Mouse (Mus musculus) lung, embryonic 16.5 days (tissue): ENCODE results near the gene Cdadc1. TPM values are rescaled to one million over a fixed set of nuclear protein-coding genes. Genes with fewer than 3 reads are reported as not detected.

Experiments used
- ATAC-seq: fragments of 200-750 bp; cut with Nextera tagmentation; 2 replicates; pipeline ENCODE4 v1.8.0; 2017; ENCODE audit warnings: low read depth, mild to moderate bottlenecking, moderate library complexity
- H3K27ac ChIP-seq: fragments of 300-500 bp; sonication (generic); 2 replicates; pipeline ENCODE4 v1.5.1; 2014; ENCODE audit warnings: mild to moderate bottlenecking, control low read depth, low read length
- H3K27me3 ChIP-seq: fragments of 300-500 bp; sonication (generic); 2 replicates; pipeline ENCODE4 v1.6.1; 2014; ENCODE audit warnings: low read depth, low read length, mixed read lengths; ENCODE audit not compliant: control insufficient read depth, insufficient read depth
- H3K36me3 ChIP-seq: fragments of 300-500 bp; sonication (generic); 2 replicates; pipeline ENCODE4 v1.6.1; 2014; ENCODE audit warnings: low read length; ENCODE audit not compliant: control insufficient read depth, insufficient read depth
- H3K4me1 ChIP-seq: fragments of 300-500 bp; sonication (generic); replicated peaks from 2 replicates; pipeline ENCODE4 v1.6.1; 2014; ENCODE audit warnings: low read length, mixed read lengths; ENCODE audit not compliant: control insufficient read depth, insufficient read depth
- H3K4me2 ChIP-seq: fragments of 300-500 bp; sonication (generic); 2 replicates; pipeline ENCODE4 v1.6.1; 2014; ENCODE audit warnings: low read depth, low read length, control low read depth
- H3K4me3 ChIP-seq: fragments of 300-500 bp; sonication (generic); 2 replicates; pipeline ENCODE4 v1.5.1; 2014; ENCODE audit warnings: mild to moderate bottlenecking, low read length, control low read depth
- H3K9ac ChIP-seq: fragments of 300-500 bp; sonication (generic); 2 replicates; pipeline ENCODE4 v1.6.1; 2014; ENCODE audit warnings: low read length, control low read depth
- H3K9me3 ChIP-seq: fragments of 300-500 bp; sonication (generic); 2 replicates; pipeline ENCODE4 v1.6.1; 2016; ENCODE audit warnings: low read length; ENCODE audit not compliant: control insufficient read depth
- WGBS: fragments of 180-500 bp; shearing (Covaris S2); extraction: QIAGEN DNeasy Blood & Tissue Kit; methylation state at CpG from one replicate; pipeline ENCODE4 v1.1.7; 2014; 5-methylcytosine and 5-hydroxymethylcytosine counted together
- polyA plus RNA-seq: library from polyadenylated mRNA; unstranded; fragments of >200 nt; fragmentation: Nextera tagmentation; extraction: Ambion mirVana; gene quantifications from 2 replicates; pipeline ENCODE4 v1.2.1, GENCODE M21; 2015

Cdadc1 gene
- polyA plus RNA-seq, 1 experiment from 2014 or later, result 35.3 TPM

DNA sequence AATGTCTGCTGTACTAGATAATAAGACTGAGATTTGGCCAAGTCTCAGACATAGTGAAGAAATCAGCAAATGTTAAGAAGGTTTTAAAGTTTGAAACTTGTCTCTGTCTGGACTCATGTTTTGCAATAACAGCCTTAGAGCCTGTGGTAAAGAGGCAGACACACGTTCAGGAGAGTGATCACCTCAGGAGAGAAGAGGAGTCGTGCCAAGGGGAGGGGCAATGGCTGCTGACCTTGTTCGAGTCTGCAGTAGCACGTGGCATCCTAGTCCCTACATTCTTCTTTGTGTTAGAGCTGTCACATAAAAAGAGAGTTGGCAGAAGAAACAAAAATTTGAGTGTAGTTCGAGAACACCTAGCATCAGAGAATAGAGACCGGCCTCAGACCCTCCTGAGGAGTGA lies 57.0 kb downstream of the Cdadc1 start:
- Histone ChIP-seq H3K9me3 (no peaks in the 10 kb centered on the region), H3K9ac (no peak overlapping the region), H3K27me3 (no peaks in the 10 kb centered on the region), H3K4me1 (0 out of 2 replicates have a peak, but pooled peaks cover 3% of the 10 kb centered on the region), H3K4me2 (no peak overlapping the region), H3K27ac (no peak overlapping the region; the same call in 1 of the 2 replicates), H3K4me3 (no peak overlapping the region), H3K36me3 (no peaks in the 10 kb centered on the region)
- 59% methylated on average over 6 of the region's 6 CpGs for WGBS
- ATAC-seq, result no peak

DNA sequence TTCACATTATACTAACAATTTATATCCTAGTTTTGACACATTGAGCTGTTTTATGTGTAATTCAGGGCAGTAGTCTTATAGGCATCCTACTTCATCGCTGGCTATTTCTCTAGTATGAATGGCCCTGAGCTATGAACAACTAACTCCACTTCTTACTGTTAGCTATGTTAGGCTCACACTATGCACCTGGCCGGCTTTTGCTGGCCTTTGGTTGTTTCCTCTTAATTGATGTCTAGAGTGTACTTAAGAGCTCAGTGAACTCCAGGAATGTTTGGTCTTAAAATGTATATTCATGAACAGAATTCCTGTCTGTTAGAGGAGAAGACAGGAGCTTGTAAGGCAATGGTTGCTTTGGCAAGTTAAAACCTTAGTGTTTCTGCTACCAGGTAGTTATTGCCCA lies 57.5 kb downstream of the Cdadc1 start:
- Histone ChIP-seq H3K27ac (no peak overlapping the region; the same call in 1 of the 2 replicates), H3K36me3 (no peaks in the 10 kb centered on the region), H3K4me1 (0 out of 2 replicates have a peak, but pooled peaks cover 3% of the 10 kb centered on the region), H3K27me3 (no peaks in the 10 kb centered on the region), H3K4me3 (no peak overlapping the region), H3K9me3 (no peaks in the 10 kb centered on the region), H3K4me2 (no peak overlapping the region), H3K9ac (no peak overlapping the region)
- ATAC-seq, result peak; percentile 60; the same call in 1 of the 2 replicates
- 57% methylated on average over 2 of the region's 2 CpGs for WGBS

DNA sequence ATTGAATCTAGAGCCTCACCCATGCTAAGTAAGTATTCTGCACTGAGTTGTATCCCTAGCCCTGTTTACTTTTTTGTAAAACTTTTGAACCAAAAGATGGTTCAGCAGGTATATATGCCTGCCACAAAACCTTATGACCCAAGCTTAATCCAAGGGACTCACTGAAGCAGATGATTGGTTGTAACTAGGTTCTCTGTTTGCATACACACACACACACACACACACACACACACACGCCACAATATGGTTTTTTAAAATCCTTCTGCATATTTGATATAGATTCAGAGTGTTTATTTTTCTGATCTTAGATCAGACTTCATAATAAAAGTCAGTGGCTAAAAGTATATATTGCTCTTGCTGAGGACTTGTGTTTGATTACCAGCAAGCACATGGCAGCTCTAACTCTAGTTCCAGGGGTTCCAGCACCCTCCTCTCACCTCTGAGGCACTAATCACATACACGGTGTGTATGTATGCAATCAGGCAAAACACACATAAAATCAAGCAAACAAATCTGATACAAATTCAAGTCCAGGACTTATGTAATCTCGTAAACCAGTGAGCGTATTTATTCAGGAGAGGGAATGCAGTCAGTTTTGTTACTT lies 59.8 kb downstream of the Cdadc1 start:
- Histone ChIP-seq H3K9ac (no peak overlapping the region), H3K4me2 (no peak overlapping the region), H3K36me3 (no peaks in the 10 kb centered on the region), H3K4me1 (0 out of 2 replicates have a peak, but pooled peaks cover 3% of the 10 kb centered on the region), H3K27me3 (no peaks in the 10 kb centered on the region), H3K27ac (no peak overlapping the region), H3K9me3 (no peaks in the 10 kb centered on the region), H3K4me3 (no peak overlapping the region)
- 69% methylated on average over 4 of the region's 4 CpGs for WGBS
- no peak for ATAC-seq

DNA sequence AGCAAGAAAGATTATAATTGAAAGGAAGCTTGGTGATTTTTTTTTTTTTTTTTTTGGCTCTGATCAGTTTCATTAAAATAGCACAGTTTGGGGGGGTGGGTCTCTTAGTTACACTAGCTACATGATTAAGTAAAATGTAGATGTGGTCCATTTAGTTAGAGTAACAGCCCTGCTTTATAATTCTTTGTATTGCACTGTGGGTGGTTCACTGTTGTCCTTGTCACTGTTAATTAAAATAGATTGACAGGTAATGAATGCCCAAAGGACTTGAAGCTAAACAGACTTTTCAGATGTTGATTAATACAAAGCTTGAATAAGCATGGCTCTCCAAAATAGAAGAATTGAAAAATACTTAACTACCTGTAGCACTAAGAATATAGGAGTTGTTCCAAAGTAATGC lies 63.9 kb downstream of the Cdadc1 start:
- ATAC-seq, result no peak
- no peaks in the 10 kb centered on the region for H3K27me3 ChIP-seq
- H3K4me1 ChIP-seq, result peaks cover 10% of the 10 kb centered on the region; the same call in 1 of the 2 replicates
- no peak overlapping the region for H3K4me2 ChIP-seq
- no peaks in the 10 kb centered on the region for H3K36me3 ChIP-seq
- H3K9ac ChIP-seq, result no peak overlapping the region
- no peak overlapping the region for H3K4me3 ChIP-seq
- H3K9me3 ChIP-seq, result no peaks in the 10 kb centered on the region
- no peak overlapping the region for H3K27ac ChIP-seq

DNA sequence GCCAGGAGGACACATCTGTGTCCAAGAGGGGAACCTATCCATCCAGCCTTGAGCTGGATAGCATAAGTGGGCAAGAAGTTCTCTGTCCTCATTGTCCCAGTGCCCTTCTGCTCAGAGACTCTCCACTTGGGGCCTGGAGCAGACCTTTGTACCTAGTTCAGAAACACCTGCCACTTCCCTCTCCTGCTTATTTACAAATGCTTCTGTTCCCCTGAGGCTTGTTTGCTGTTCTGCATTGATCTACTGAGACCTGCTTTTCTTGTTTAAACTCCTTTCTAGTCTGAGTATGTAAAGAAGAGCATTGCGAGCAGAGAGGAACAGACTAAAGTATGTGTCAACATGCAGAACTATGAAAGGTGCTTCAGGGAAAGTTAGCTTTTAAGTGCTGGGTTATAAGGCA lies 64.8 kb downstream of the Cdadc1 start:
- Histone ChIP-seq H3K27me3 (no peaks in the 10 kb centered on the region), H3K9me3 (no peaks in the 10 kb centered on the region), H3K4me3 (no peak overlapping the region), H3K4me1 (peaks cover 11% of the 10 kb centered on the region; the same call in 1 of the 2 replicates), H3K9ac (no peak overlapping the region), H3K27ac (peak overlapping the region; percentile 71), H3K4me2 (no peak overlapping the region), H3K36me3 (no peaks in the 10 kb centered on the region)
- 45% methylated on average over 1 of the region's 1 CpGs for WGBS
- peak; percentile 71; the same call in 1 of the 2 replicates for ATAC-seq

DNA sequence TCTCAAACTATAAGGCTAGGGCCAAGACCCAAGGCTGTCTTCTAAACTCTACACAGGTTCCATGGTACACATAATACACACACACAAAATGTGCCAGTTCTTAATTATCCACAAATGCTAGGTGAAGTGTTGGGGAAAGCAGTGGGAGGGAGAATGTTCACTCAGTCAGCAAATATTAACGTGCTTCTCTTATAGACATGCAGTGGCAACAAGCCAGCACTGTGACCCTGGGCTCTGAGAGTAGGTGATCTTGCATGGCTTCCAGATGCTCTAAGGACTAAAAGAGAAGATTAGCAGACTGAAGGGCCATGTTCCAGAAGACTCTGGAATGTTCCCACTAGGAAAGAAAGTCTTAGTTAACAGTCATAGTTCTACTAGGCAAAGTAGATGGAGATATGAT lies 67.0 kb downstream of the Cdadc1 start:
- WGBS, result 24% methylated on average over 1 of the region's 1 CpGs
- H3K9me3 ChIP-seq, result no peaks in the 10 kb centered on the region
- H3K27ac ChIP-seq, result peak overlapping the region; percentile 4; the same call in 1 of the 2 replicates
- H3K36me3 ChIP-seq, result no peaks in the 10 kb centered on the region
- H3K9ac ChIP-seq, result no peak overlapping the region
- H3K4me2 ChIP-seq, result no peak overlapping the region
- H3K4me3 ChIP-seq, result no peak overlapping the region
- peaks cover 9% of the 10 kb centered on the region; the same call in 1 of the 2 replicates for H3K4me1 ChIP-seq
- no peaks in the 10 kb centered on the region for H3K27me3 ChIP-seq
- ATAC-seq, result peak; percentile 23; the same call in 1 of the 2 replicates

DNA sequence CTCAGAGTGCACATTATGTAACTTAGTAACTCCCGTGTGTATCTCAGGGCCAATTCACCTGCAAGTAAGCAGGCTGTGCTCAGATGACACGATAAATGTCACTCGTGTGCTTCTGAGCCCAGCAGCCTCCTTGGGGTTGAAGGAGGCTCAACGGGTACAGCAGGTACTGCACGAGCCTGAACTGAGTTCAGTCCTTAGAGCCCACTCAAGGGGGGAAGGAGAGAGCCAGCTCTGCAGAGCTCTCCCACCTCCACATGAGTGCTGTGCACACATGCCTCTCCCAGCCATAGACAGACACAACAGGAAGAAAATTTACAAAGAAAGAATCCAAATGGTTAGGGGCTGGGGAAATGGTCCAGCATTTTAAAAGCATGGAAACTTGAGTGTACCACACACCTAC lies 71.9 kb downstream of the Cdadc1 start:
- ATAC-seq, result peak; percentile 94
- no peaks in the 10 kb centered on the region for H3K27me3 ChIP-seq
- no peak overlapping the region for H3K9ac ChIP-seq
- no peaks in the 10 kb centered on the region for H3K36me3 ChIP-seq
- no peak overlapping the region for H3K4me3 ChIP-seq
- H3K9me3 ChIP-seq, result no peaks in the 10 kb centered on the region
- H3K27ac ChIP-seq, result peak overlapping the region; percentile 77
- no peak overlapping the region for H3K4me2 ChIP-seq
- 51% methylated on average over 5 of the region's 5 CpGs for WGBS
- peaks cover 3% of the 10 kb centered on the region; the same call in 1 of the 2 replicates for H3K4me1 ChIP-seq

DNA sequence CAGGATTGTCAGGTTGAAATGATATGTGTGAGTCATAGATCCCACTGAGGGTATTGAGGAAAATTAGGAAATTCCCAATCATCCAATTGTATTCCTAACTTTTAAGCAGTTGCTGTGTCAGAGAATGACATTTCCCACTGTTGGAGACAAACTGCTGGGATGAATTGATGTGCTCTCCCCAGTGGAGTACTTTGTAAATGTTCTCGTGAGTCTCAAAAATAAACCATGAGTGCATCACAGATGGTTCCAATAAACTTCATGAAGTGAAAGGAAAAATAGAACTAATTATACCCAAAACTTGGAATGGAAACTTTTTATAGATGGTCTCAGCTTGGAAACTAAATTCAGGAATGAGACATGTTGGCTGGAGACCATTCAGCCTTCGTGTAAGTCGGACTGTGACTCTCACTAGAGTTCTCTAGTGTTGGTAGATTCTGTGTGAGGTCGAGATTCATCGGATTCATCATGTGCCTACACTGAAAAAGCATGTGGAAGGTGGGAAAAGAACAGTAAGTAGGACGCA lies 83.8 kb downstream of the Cdadc1 start:
- ATAC-seq, result no peak
- no peaks in the 10 kb centered on the region for H3K9me3 ChIP-seq
- 77% methylated on average over 6 of the region's 6 CpGs for WGBS
- H3K9ac ChIP-seq, result no peak overlapping the region
- no peaks in the 10 kb centered on the region for H3K27me3 ChIP-seq
- H3K4me3 ChIP-seq, result no peak overlapping the region
- H3K36me3 ChIP-seq, result no peaks in the 10 kb centered on the region
- no peaks in the 10 kb centered on the region for H3K4me1 ChIP-seq
- H3K27ac ChIP-seq, result no peak overlapping the region
- H3K4me2 ChIP-seq, result no peak overlapping the region
